Mouse (Mus musculus) kidney, postnatal 4 days (tissue): ENCODE data around the gene Cbl.

Source experiments
- DNase-seq, 2 experiments: peaks; one replicate each; pipeline ENCODE4 v3.0.0; 2021; ENCODE audit warnings: mixed read lengths in 2 of 2

Cbl gene

DNA sequence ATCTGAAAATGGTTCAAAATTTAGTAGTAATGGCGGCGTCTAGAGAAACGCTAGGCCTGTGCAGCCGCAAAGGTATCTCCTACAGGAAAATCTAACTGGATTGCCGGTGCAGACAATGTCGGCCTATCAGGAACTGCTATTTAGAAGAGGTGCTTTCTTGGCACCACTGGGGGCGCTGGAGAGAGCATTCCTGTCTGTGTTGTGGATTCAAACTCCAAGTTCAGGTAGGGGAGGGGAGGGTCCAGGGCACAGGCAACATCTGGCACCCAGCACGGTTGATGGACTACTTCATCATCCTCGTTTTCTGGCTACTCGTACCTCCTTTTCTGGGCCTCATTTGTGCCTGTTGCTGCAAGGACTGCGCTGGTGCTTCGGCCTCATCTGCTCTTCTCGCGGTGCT, 55.5 kb downstream of the Cbl start:
- DNase-seq, result peak; percentile 24 to 49

DNA sequence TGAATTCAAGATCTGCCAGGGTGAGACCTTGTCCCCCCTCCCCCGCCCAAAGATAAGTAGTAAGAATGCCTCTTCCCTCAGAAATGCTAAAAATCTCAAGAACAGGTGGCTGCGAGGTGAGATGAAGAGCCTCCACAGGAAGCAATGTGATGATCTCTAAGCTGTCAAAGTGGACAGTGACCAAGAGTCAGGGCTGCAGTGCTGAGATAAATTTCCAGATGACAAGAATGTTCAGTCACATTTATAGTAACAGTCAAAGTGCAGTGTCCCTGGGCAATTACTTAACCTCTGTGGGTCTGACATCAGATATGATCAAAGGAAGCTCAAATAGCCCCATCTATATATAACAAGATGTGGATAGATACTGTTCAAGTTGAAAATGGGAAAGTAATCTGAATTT, 56.4 kb downstream of the Cbl start:
- no peak for DNase-seq

DNA sequence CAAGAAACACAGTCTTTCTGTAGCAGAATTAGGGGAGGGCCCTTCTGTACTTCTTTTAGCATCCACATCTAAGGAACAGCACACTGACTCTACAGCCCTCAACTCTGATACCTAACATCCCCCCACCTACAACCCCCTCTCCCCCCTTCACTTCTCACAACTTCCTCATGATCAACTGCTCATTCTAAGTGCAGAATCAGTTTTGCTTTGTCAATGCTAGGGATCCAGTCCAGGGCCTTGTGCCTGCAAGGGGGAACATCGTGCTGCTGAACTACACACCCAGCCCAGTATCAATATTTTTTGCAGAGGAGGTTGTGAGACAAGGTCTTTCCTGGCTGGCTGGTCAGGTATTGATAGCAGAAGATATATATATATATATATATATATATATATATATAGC, 57.9 kb downstream of the Cbl start:
- DNase-seq, result no peak

DNA sequence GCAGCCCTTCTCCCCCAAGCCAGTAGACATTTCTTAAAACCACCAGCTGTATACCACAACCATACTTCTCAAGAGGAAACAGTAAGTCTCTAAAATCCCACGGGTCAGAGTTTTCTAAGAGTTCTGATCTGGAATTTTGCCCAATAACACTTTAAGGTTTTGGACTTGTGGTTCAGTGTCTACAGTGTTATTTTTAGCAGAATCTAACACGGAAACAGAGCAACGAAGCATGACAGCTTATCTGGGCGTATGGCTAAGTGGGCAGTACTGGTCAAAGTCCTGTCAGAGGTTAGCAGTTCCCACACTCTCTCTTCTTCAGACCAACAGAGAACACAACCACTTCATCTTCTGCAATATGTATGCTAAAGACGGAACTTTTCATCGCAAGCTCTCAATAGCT, 58.3 kb downstream of the Cbl start:
- DNase-seq, result peak in 1 of 2 experiments; percentile 38

DNA sequence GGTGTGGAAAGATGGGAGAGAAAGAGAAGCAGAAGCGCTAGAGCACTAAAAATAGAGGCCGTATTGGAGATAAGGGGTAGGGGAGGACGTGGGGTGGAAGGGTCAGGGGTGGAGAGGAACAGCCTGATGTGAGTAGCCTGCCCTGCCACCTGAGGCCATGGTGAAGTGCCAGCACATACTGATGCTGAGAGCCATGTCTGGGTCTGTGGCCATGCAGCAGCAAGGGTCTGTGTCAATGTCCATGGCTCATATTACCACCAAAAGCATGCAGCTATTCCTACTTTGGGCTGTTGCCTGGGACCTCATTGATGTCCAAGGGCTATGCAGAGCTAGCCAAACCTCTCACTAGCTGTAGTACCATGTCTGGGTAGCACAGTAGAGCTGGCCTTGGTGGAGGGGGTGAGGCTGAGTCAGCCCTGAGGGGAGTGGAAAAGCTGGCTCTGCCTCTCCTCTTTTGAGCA, 63.1 kb downstream of the Cbl start:
- DNase-seq, result no peak

DNA sequence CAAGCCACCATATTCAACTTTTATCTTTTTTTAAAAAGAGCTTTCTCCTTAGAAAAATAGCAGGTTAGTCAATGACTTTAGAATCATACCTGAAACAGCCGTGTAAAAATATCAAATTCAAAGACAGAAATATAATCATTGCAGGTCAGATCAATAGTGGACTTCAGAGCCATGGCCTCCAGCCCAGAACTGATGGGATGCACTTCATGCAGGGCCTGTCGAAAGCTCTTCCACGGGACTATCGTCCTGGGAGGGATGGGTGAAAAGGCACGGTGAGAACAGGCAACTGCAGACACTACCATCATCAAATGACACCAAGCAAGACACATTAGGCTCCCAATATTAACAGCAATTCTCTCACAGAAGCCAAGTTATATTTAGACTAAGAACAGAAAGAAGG, 64.9 kb downstream of the Cbl start:
- DNase-seq, result no peak

DNA sequence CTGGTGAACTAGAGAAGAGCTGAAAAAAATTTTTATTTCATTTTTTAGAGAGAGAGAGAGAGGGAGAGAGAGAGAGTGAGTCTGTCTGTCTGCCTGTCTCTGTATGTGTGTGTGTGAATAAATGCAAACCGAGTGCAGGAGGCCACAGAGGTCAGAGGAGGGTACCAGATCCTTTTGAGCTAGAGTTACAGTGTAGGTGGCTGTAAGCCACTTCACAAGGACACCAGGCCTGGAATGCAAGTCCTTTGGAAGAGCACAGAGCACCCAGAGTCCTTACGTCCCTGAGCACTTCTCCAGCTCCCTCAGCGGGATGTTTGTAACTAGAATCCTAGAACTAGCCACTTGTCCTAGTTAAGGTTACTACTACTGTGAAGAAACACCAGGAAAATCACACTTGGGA, 74.0 kb downstream of the Cbl start:
- DNase-seq, result no peak

DNA sequence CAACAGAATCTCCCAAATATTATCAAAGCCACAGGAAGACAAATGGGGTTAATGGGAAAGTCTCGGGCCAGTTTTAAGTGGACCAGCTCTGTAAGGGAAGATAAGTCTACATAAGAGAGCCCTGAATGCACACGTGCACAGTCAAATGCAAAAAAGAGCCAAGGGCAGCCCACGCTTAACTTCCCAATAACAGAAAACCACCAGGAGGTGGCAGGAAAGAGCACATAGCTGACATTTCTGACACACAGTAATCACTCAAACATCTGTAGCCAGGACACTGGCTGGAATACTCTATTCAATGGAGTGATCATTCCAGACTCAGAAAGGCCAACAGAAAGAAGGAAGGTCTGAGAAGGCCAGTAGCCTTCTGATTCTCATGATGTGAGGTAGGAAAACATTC, 86.6 kb downstream of the Cbl start:
- DNase-seq, result peak in 1 of 2 experiments; percentile 46

DNA sequence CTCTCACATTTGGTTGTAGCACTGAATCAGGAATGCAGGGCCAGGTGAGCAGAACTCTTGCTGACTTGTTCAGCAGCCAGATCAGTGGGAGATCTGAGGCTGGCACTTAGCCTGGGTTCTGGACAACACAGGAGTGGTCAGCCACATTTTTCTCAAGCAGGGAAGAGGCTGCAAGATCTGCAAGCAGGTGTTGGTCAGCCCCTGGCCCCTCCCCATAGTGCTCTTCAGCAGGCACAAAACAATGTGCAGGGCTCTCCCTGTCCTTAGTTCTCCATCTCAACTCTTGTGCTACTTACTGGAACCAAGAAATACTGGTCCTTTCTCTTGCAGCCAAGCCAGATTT, 89.2 kb downstream of the Cbl start:
- DNase-seq, result peak in 1 of 2 experiments; percentile 7

DNA sequence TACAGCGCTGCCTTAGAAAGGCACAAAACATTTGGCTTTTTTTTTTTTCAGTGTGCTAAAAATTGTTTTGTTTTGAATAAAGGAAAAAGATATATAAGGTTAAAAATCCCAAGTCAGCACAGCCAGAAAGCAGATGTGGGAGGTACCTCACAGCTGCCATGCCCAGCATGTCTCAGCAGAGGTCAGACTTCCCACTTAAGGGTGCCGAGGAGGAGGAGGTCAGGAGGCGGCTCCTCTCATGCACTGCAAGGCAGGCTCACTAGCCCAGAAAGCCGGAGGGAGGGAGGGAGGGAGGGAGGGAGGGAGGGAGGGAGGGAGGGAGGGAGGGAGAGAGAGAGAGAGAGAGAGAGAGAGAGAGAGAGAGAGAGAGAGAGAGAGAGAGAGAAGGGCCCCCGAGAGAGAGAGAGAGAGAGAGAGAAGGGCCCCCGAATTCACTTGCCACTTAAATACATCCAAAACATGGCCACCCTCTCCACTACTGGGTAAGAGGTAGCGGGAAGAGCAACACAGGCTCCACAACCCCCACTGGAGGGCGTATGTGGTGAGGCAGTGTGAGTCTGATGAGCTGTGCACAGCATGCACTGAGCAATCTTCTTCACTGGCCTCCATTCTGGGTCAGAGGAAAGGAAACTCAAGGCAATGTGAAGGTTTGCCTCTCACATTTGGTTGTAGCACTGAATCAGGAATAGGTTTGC, 89.7 kb downstream of the Cbl start:
- DNase-seq, result peak; percentile 66 to 79

DNA sequence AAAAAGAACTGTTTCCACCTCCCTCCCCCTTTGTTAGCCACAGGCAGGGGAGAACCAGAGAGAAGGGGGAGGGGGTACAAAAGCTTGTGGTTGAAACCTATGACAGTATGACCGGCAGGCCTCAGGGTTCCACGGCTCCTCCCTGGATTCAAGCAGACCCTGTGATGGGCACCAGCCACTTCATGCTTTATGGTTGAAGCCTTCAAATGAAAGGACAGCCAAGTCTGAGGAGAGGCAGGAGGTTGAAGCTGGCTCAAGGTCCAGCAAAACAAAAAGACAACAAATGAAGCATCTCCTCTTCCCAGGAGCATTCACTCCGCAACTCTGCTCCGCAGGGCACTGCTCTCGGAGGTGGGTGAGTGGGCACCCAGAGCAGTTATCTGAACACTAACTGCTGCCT, 90.4 kb downstream of the Cbl start:
- DNase-seq, result no peak

DNA sequence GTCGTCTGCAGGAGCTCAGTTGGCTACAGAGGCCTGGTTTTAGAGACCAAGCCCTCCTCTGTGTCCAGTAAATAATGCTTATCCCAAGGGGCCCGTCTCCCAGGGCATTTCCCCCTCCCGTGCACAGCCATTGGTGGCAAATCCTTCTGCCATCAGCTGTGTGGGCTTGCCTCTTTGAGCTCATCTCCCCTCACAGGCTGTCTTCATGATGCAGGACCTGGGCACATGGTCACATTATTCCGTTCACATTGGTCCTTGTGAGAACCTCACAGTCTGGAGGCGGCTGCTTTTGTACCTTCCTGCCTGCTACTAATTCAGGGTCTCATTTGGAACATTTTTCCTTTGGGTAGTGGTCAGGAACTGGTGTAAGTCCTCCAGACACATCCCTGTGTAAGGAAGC, 91.9 kb downstream of the Cbl start:
- DNase-seq, result no peak

DNA sequence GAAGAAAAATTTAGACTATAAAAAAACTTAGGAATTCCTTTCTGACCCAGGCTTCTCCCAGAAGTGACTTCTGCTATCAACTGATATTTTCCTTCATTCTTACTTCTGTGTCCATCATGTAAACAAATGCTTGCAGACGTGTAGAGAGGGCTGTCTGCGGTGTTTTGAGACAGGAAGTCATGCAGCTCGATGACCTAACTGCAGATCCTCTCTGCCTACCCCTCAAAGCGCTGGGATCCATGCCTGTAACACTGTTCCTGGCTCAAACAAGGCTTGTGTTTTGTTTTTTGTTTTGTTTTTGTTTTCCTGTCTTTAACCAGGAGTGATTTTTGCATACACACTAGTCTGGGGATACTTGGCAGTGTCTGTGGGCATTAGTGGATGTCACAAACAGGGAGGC, 96.0 kb downstream of the Cbl start:
- DNase-seq, result no peak

DNA sequence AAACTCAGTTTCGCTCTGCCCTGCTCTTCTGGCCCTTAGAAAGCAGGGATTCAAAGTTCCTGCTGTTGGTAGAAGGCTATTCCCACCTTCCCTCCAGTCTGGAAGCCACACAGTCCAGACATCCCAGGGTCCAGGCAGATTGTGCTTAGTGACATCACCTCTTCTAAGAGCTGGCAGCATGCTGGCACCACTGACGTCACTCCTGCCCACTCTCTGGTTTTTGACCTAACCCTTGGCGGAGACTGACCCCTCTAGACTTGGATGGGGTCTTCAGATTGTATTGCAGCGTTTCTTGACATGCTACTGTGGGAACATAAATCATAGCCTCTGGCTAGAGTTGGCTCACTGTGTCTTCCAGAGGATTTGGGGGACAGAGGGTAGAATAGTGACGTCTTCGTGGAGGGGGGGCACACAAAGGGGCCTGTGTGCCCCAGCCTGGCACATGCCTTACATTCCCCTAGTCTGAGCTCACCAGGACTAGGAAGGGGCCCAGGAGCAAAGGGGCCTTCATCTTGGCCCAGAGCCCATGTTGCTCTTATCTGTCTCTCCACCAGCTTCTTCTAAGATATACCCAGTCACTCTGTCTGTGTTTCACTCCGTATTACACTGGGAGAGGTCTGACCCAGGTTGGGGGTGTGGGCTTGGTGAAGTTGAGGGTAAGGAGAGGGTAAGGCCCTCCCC, 98.0 kb downstream of the Cbl start:
- peak in 1 of 2 experiments; percentile 29 for DNase-seq

DNA sequence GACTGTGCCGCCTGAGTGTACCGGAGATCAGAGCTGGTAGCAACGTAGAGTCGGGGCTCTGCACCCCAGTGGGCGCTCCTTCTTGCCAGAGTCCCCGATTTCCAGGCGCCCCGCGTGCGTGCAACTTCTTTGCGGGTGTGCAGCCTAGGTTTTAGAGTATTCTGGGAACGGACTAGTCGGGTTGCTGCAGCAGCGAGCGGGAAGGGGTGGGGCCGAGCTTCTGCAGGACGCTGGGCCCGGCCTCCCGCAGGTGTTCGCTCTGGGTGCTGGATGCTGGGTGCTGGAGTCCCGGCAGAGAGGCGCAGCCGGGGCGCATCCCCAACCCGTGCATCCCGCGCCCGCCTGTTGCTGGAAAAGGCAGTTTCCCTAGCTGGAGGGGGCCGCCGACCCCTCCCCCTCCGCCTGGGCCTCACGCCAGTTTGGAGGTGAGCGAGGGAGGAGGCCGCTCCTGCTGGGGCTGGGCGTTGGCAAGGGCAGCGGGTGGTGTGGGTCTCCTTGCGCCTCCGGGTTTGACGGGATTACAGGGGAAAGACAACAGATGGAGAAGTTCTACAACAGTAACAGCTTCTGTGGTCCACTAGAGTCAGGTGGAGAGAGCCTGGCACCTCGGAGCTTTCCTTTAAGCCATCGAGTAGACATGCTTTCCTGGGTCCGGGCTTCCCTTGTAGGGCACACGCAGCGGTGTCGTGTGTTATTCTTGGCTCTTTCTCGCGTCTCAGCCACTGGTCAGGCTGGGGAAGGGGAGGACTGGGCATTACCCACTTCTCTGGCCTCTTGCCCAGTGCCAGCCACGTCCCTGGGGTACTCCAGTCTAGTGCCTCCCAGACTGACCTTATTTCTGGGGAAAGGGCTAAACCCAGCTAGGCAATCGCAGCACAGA, 98.8 kb downstream of the Cbl start:
- peak; percentile 76 to 80 for DNase-seq

DNA sequence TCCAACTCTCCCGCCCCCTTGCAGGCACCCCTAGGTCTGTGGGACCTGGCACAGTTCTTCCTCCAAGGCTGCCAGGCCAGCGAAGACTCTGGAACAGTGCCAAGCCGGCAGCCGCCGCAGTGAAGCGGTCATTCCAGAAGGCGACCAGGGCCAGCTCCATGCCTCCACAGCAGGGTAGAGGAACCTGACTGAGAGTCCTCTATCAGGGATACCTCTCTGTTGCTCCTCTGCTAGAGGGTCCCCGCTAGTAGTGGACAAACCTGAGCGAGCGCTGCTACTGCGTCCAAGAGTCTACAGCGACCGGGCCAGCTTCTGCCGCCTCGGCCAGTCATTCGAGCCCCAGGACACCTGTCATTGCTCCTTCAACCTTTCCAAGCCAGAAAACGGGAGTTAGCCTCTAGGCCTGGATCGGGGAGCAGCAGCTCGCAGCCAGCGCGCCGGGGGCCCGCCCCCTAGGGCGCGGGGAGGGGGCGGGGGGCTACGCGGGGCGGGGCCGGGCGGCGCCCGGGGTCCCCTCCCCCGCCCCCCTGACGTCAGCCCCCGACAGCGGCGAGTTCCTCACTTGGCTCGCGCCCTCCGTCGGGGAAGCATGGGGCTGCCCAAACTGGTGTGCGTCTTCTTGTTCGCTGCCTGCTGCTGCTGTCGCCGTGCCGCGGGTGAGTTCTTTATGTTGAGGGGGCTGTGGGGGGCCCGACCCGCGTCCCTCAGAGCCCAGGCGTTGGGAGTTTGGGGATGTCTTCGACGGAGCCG, 99.6 kb downstream of the Cbl start, which contains the start of gene Mcam:
Gene Mcam, plus strand, starts transcription at position 369 of the 750 bp plus-strand sequence.
- peak; percentile 83 to 89 for DNase-seq

DNA sequence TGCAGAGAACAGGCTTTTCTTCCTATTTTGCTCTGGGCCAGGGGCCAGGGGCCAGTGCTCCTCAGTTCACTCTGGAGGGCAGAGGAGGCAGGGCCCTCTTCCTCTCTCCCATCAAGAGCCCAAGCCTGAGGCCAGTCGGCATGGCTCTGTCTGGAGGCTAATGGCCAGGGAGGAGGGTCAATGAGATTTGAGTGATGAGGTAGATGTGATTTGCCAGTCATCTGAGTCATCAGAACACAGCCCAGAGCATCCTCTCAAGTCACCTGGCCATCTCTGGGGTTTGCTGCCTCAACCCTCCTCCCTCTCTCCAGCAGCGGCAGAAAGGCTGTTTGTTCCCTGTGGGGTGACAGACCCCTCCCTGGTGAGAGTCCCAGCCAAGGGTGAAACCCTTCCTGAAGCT, 100.6 kb downstream of the Cbl start:
- no peak for DNase-seq

DNA sequence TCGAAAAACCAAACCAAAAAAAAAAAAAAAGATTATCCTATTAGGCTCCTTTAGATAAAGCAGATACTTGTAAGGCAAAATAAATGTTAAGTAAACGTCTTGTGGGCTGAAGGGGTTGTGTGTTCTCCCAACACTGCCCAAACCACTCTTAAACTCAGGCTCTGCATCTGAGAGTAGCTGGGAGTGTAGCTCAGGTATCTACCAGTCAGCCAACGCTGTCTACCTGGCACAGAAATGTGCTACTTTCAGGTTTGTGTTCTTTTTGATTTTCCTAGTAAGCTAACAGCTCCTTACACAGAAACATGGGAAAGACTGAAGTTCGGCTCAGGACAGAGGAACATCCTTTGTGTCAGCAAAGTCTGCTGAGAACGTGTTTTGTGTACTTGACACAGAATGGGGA, 101.6 kb downstream of the Cbl start:
- DNase-seq, result no peak

DNA sequence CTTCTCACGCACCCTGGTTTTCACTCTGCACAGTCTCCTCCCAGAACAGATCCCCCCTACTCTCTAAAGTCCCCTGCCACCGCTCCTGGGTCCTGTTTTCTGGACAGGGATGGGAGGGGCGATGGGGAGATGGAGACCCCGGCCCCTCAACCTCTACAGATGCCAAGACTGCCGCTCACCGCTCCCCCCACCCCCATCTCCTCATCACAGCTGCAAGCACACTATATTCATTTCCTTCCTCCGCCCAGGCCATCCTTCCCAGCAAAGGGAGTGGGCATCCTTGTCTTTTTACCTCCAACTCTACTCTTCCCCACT, 102.6 kb downstream of the Cbl start:
- DNase-seq, result peak in 1 of 2 experiments; percentile 53

DNA sequence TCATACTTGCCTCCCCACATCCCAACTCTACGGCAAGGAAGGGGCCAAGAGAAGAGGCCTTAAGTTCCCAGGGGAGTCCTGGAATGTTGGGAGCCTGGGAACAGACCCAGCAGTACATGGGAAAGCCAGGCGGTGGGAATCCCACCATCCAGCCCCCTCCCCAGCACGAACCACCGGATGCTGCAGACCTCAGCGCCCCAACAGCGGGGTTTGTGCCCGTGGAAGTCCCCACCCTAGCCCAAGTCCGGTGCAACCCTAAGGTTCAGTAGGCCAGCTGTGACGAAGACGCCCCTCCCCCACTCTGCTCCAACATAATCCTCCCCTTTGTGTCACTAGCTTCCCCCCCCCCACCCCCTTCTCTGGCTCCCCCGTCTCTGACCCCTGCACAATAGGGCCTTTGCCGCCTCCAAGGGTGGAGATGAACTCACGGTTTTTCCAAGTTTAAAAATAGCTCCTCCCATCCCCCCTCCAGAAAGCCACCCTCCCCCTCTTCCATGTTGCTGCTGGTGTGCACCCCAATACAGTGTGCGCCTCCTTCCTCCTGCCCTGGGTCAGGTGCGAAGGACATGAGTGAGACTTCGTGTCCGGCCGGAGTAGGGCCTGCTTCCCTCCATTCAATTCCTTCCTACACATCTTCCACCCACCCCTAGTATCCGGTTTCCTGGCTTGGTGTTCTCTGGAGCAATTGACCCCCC, 103.1 kb downstream of the Cbl start:
- peak; percentile 73 to 81 for DNase-seq

DNA sequence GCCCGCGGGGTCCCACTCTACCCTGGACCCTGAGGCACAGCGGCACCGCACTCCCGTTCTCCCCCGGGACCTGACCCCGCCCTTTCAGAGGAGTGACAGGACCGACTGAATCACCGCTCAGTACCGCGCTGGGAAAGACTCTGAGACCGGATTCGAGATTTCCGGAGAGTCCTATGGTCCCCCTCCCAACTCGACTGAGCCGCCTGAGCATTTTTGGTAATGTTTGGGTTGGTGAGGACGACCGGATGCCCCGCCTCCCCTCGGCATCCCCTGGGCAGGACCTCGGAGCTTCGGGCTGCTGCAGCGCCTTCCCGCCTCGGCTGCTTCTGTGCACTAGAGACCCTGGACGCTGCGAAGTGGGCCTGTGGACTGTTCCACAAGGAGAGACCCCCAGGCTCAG, 103.8 kb downstream of the Cbl start:
- peak; percentile 80 to 90 for DNase-seq

DNA sequence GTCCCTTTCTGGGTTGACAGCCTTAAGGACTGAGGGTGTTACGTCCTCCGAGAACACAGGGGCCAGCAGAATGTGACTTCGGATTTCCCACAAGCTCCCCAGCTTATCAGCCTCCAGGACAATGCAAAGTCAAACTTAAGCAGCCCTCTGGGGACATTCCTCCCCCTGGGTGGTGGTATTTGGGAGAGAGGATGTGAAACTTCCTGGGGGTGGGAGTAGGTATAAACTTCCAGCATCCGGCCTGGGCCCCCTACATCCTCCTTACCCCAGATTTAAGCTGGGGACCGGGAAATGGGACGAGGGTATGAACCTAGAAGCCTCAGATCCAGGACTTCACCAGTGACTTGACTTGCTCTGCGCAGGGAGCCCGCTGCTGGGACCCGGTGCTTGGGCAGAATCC, 104.2 kb downstream of the Cbl start:
- DNase-seq, result no peak
